Comparison of ENCODE assay signal across 14 mouse cellular contexts in genomic region chr7:132787496-132788190, GRCm38 (mm10). TPM values are rescaled to one million over a fixed set of nuclear protein-coding genes. Genes with fewer than 3 reads are reported as not detected.
A peak's percentile ranks its signal among the peaks of the same experiment; 100 is the strongest.
DNase-seq lines count a peak whose midpoint lies in the region; ATAC-seq and TF ChIP-seq lines count a peak whose summit lies in the region.
"Had no signal": no experiment of that assay in that cellular context is flagged by ENCODE, and none has a peak within 500 bp of the region (broad histone marks: within the 10 kb centered on the region; RNA-seq: fewer than 3 reads in every experiment).

No protein-coding gene starts in this region.

- H3K27me3 ChIP-seq in cerebellum, adult 2 months (ENCODE audit: control insufficient read depth, insufficient read depth, low read length) = no peaks in the 10 kb centered on the region
- H3K27me3 ChIP-seq in liver, embryonic 12.5 days (replicated peaks) = no peaks in the 10 kb centered on the region
- H3K27me3 ChIP-seq in heart, embryonic 13.5 days (replicated peaks) = no peaks in the 10 kb centered on the region
- H3K27me3 ChIP-seq: hindbrain, embryonic 13.5 days had no signal

- H3K4me3 ChIP-seq in cerebellum, adult 2 months (replicated peaks; ENCODE audit: insufficient read depth, low read depth, low read length) = no peak overlapping the region
- no peak overlapping the region for H3K4me3 ChIP-seq in liver, embryonic 12.5 days
- no peak overlapping the region for H3K4me3 ChIP-seq in heart, embryonic 13.5 days
- H3K4me3 ChIP-seq: erythroblast, embryonic 14.5 days; hindbrain, embryonic 13.5 days had no signal

- H3K9ac ChIP-seq in liver, embryonic 12.5 days = no peak overlapping the region
- no peak overlapping the region for H3K9ac ChIP-seq in heart, embryonic 13.5 days
- H3K9ac ChIP-seq: hindbrain, embryonic 13.5 days had no signal

- no peak for TF ChIP-seq CTCF in cerebellum, adult 2 months (IDR thresholded peaks at IDR 0.05; ENCODE audit: borderline replicate concordance, insufficient read depth, low read depth, low read length)

- no peaks in the 10 kb centered on the region for H3K36me3 ChIP-seq in liver, embryonic 12.5 days
- no peaks in the 10 kb centered on the region for H3K36me3 ChIP-seq in heart, embryonic 13.5 days
- H3K36me3 ChIP-seq: hindbrain, embryonic 13.5 days had no signal

- H3K4me1 ChIP-seq in cerebellum, adult 2 months (ENCODE audit: control insufficient read depth, insufficient read depth, low read length) = peaks cover 74% of the 10 kb centered on the region
- H3K4me1 ChIP-seq in liver, embryonic 12.5 days = peaks cover 64% of the 10 kb centered on the region
- peaks cover 60% of the 10 kb centered on the region for H3K4me1 ChIP-seq in heart, embryonic 13.5 days

- no peaks in the 10 kb centered on the region for H3K9me3 ChIP-seq in liver, embryonic 12.5 days (replicated peaks)
- no peaks in the 10 kb centered on the region for H3K9me3 ChIP-seq in heart, embryonic 13.5 days
- H3K9me3 ChIP-seq: hindbrain, embryonic 13.5 days had no signal

- no peak overlapping the region for H3K4me2 ChIP-seq in liver, embryonic 12.5 days
- H3K4me2 ChIP-seq in heart, embryonic 13.5 days = no peak overlapping the region
- H3K4me2 ChIP-seq: hindbrain, embryonic 13.5 days had no signal

- no peak for TF ChIP-seq POLR2A in cerebellum, adult 2 months (IDR thresholded peaks at IDR 0.05; ENCODE audit: borderline replicate concordance, insufficient read depth, low read length)

- H3K27ac ChIP-seq in cerebellum, adult 2 months (ENCODE audit: insufficient read depth, low read length) = peak overlapping the region; percentile 81
- peak overlapping the region; percentile 46; the same call in 1 of the 2 replicates for H3K27ac ChIP-seq in liver, embryonic 12.5 days
- peak overlapping the region; percentile 85 for H3K27ac ChIP-seq in heart, embryonic 13.5 days (replicated peaks)
- H3K27ac ChIP-seq: hindbrain, embryonic 13.5 days had no signal

- WGBS in cerebellum, adult 2 months = 63% methylated on average over 4 of the region's 4 CpGs
- 61% methylated on average over 4 of the region's 4 CpGs for WGBS in liver, embryonic 12.5 days (ENCODE audit: insufficient replicate concordance)
- 60% methylated on average over 4 of the region's 4 CpGs for WGBS in heart, embryonic 13.5 days

- DNase-seq in cerebellum, adult 2 months = no peak
- DNase-seq in cerebellum, adult 11 months = no peak
- no peak for DNase-seq in liver
- no peak for DNase-seq in cerebellum, adult 11-12 months
- DNase-seq in left cerebral cortex, adult 8-10 months (ENCODE audit: low spot score in 2 of 2) = no peak
- DNase-seq: adrenal gland, postnatal 25 days; cerebellum, postnatal 25 days; lung, adult 2 months had no signal

- no peak for ATAC-seq in liver, embryonic 12.5 days
- no peak for ATAC-seq in heart, embryonic 13.5 days (ENCODE audit: extremely low read depth, insufficient number of reproducible peaks, low FRiP score, low TSS enrichment)
- ATAC-seq in megakaryocyte, adult 5-6 weeks (ENCODE audit: poor library complexity, severe bottlenecking) = peak; percentile 45
- ATAC-seq: midbrain, embryonic 16.5 days had no signal

RNA-seq across cellular contexts. Expression of gene Fam53b, which starts 26.0 kb away (rescaled TPM):
- 37.3 and 37.8 TPM in 2 replicates for polyA plus RNA-seq in cerebellum, adult 2 months (2012; rRNA removed)
- 27.2 and 28.8 TPM in 2 replicates for polyA plus RNA-seq in liver, embryonic 12.5 days (2016; fragmentation: Nextera tagmentation; extraction: Ambion mirVana)
- polyA plus RNA-seq in heart, embryonic 13.5 days (2015; fragmentation: Nextera tagmentation; extraction: Ambion mirVana) = 12.5 and 15.7 TPM in 2 replicates
- total RNA-seq in megakaryocyte, adult 5-6 weeks (2015) = 21.7 and 26.3 TPM in 2 replicates
- 11.3 and 18.9 TPM in 2 replicates for total RNA-seq in megakaryocyte, adult 5-6 weeks (2017)
- 10 to 100 TPM; 57.0 to 68.5 (median 63.4) TPM for total RNA-seq in left cerebral cortex, adult 8-10 months (2022)
